Mouse (Mus musculus) megakaryocyte-erythroid progenitor cell, adult 5-6 weeks (primary cell): Measurements from ENCODE around the gene Med13l. TPM values are rescaled to one million over a fixed set of nuclear protein-coding genes. Genes with fewer than 3 reads are reported as not detected.
A peak's percentile ranks its signal among the peaks of the same experiment; 100 is the strongest.
"Not testable (repeated sequence)": the region's sequence is repeated elsewhere in the genome, so short reads cannot be mapped to it uniquely, and the experiment has no call there.

Experiments
- ATAC-seq: replicated peaks from 2 replicates; pipeline ENCODE4 v1.8.0; 2016; ENCODE audit warnings: mild to moderate bottlenecking, inconsistent platforms; ENCODE audit not compliant: severe bottlenecking, poor library complexity, low FRiP score, low TSS enrichment
- total RNA-seq, 2 experiments: library from RNA; stranded (forward) in 1 of 2; stranded (reverse) in 1 of 2; fragments of 200-1000, 215-1000 nt in 1 of 2; fragments of >200 nt in 1 of 2; fragmentation: Nextera tagmentation in 1 of 2; gene quantifications; 2 replicates each; pipeline ENCODE4 v1.2.3; 2014 to 2017

Med13l gene
- total RNA-seq, 2 experiments from 2014 or later: 11.3 to 25.9 TPM

- peak; percentile 51 for ATAC-seq
These were observed 88.9 kb downstream of the Med13l start for GRCm38 (mm10) chr5:118649215-118650006.

GRCm38 (mm10) chr5:118650007-118650548 lies 89.6 kb downstream of the Med13l start:
- ATAC-seq: no peak

- no peak for ATAC-seq
These were observed 90.3 kb downstream of the Med13l start for GRCm38 (mm10) chr5:118650746-118651145.

GRCm38 (mm10) chr5:118652611-118653010 lies 92.1 kb downstream of the Med13l start:
- no peak for ATAC-seq

- ATAC-seq: not testable (repeated sequence)
These were observed 92.6 kb downstream of the Med13l start for GRCm38 (mm10) chr5:118653119-118653518.

GRCm38 (mm10) chr5:118654599-118654998 lies 94.1 kb downstream of the Med13l start:
- ATAC-seq: no peak

- no peak for ATAC-seq
These were observed 94.5 kb downstream of the Med13l start for GRCm38 (mm10) chr5:118655025-118655424.

- no peak for ATAC-seq
These were observed 94.9 kb downstream of the Med13l start for GRCm38 (mm10) chr5:118655428-118655827.

GRCm38 (mm10) chr5:118655966-118656365 lies 95.5 kb downstream of the Med13l start:
- ATAC-seq: no peak

GRCm38 (mm10) chr5:118658256-118658837 lies 97.9 kb downstream of the Med13l start:
- ATAC-seq: peak; percentile 36; the same call in 1 of the 2 replicates

GRCm38 (mm10) chr5:118659713-118660112 lies 99.2 kb downstream of the Med13l start:
- no peak for ATAC-seq

GRCm38 (mm10) chr5:118661751-118662150 lies 101.3 kb downstream of the Med13l start:
- no peak for ATAC-seq

GRCm38 (mm10) chr5:118663999-118664398 lies 103.5 kb downstream of the Med13l start:
- ATAC-seq: no peak

- no peak for ATAC-seq
These were observed 104.5 kb downstream of the Med13l start for GRCm38 (mm10) chr5:118665023-118665422.

- peak; percentile 69 for ATAC-seq
These were observed 106.1 kb downstream of the Med13l start for GRCm38 (mm10) chr5:118666437-118667207.

GRCm38 (mm10) chr5:118667863-118668262 lies 107.4 kb downstream of the Med13l start:
- no peak for ATAC-seq

GRCm38 (mm10) chr5:118668931-118669330 lies 108.5 kb downstream of the Med13l start:
- ATAC-seq: no peak

GRCm38 (mm10) chr5:118672111-118672510 lies 111.6 kb downstream of the Med13l start:
- ATAC-seq: no peak

GRCm38 (mm10) chr5:118673859-118674258 lies 113.4 kb downstream of the Med13l start:
- no peak for ATAC-seq

- no peak for ATAC-seq
These were observed 113.8 kb downstream of the Med13l start for GRCm38 (mm10) chr5:118674321-118674720.
